Mouse (Mus musculus): ENCODE results near the gene Asb8. TPM values are rescaled to one million over a fixed set of nuclear protein-coding genes. Genes with fewer than 3 reads are reported as not detected.

The Asb8 gene
- polyA plus RNA-seq, 1 experiment, result 60.2 TPM

DNA sequence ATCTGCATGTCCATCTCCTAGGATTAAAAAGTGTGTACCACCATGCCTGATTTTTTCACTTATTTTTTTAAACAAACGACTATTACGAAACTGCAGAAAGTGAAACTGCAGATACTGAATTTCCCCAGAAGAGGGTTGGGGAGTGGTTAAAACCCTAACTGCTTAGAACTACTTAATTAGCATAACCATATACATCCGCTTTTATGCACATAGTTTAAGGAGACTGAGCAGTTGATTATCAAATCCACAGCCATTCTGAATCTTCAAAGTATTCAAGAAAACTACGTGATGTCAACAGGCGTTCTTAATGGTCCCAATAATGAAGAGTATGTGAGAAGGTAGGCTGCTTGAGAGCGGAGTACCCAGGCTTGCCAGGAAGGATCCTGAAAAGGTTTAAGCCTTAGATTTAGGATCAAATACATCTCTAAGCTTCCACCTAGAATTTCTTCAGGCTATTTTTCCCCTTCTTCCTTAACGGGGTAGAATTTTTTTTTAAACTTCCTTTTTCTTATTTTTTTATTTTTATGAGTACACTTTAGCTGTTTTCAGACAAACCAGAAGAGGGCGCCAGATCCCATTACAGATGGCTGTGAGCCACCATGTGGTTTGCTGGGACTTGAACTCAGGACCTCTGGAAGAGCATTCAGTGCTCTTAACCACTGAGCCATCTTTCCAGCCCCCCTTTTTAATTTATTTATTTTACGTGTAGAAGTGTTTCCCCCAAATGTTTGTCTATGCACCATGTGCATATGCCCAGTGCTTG, 75.8 kb downstream of the Asb8 start:
- DNase-seq (ENCODE audit: extremely low spot score in 1 of 2, low spot score in 1 of 2), result peak in 1 of 2 experiments; percentile 48

GRCm38 (mm10) chr15:98088889-98089288, 76.5 kb downstream of the Asb8 start:
- no peak for DNase-seq (ENCODE audit: extremely low spot score in 1 of 2, low spot score in 1 of 2)

Other genes with a start within 250 kb of the Asb8 start
- gene Tmem106c, start 201.4 kb downstream of the Asb8 start, polyA plus RNA-seq (2012; rRNA removed), result 50.6 and 56.1 TPM in 2 replicates
- gene Col2a1, start 160.9 kb downstream of the Asb8 start, polyA plus RNA-seq (2012; rRNA removed), result 1.8 and 2.0 TPM in 2 replicates
- 329 and 345 TPM in 2 replicates for gene Pfkm, start 73.0 kb downstream of the Asb8 start, polyA plus RNA-seq (2012; rRNA removed)
- 12.3 and 12.7 TPM in 2 replicates for gene Senp1, start 71.9 kb downstream of the Asb8 start, polyA plus RNA-seq (2012; rRNA removed)
- gene Ccdc184, start 1.5 kb upstream of the Asb8 start, polyA plus RNA-seq (2012; rRNA removed), result 13.0 and 14.6 TPM in 2 replicates
- 0.29 and 0.32 TPM in 2 replicates for gene Olfr288, start 29.9 kb upstream of the Asb8 start, polyA plus RNA-seq (2012; rRNA removed)
- not detected in 2 replicates for gene Gm44579, start 55.4 kb upstream of the Asb8 start, polyA plus RNA-seq (2012; rRNA removed)
- gene Olfr287, start 55.4 kb upstream of the Asb8 start, polyA plus RNA-seq (2012; rRNA removed), result 14.1 and 16.2 TPM in 2 replicates
- gene Olfr286, start 68.8 kb upstream of the Asb8 start, polyA plus RNA-seq (2012; rRNA removed), result not detected in 2 replicates
- not detected in 2 replicates for gene H1fnt, start 91.7 kb upstream of the Asb8 start, polyA plus RNA-seq (2012; rRNA removed)
- gene Zfp641, start 130.5 kb upstream of the Asb8 start, polyA plus RNA-seq (2012; rRNA removed), result 11.1 and 12.3 TPM in 2 replicates
- gene Olfr285, start 151.7 kb upstream of the Asb8 start, polyA plus RNA-seq (2012; rRNA removed), result 0.02 TPM in 1 of 2 replicates, not detected in the other
- not detected in 2 replicates for gene Olfr284, start 175.4 kb upstream of the Asb8 start, polyA plus RNA-seq (2012; rRNA removed)
- gene Olfr283, start 215.3 kb upstream of the Asb8 start, polyA plus RNA-seq (2012; rRNA removed), result 0.04 and 0.11 TPM in 2 replicates